Mouse (Mus musculus): ENCODE data around the gene Lipa. TPM values are rescaled to one million over a fixed set of nuclear protein-coding genes. Genes with fewer than 3 reads are reported as not detected.
A peak's percentile ranks its signal among the peaks of the same experiment; 100 is the strongest.

The Lipa gene
- polyA plus RNA-seq, 1 experiment, result 240 TPM

DNA sequence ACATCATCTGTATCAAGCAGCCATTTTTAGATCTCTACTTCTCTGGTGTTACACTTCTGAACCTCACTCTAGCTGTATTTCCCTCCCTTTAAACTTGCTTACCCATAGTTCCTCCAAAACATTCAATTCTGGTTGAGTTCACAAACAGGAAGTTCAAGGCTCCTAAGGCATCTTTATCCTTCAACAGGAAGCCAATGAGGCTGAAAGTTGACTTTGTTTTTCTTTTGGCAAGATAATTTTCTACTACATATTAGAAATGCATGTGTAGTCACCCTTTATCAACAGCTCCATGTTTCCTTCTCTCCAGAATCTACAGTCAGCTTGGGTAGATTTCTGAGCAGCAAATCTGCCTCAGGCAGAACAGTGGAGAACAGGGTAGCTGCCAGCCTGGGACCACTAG lies 35.3 kb upstream of the Lipa start:
- Histone ChIP-seq H3K27ac (ENCODE audit: insufficient read depth, low read depth, low read length) (no peak overlapping the region), H3K27me3 (replicated peaks; ENCODE audit: control insufficient read depth, insufficient read depth, low read length) (no peaks in the 10 kb centered on the region), H3K36me3 (ENCODE audit: control insufficient read depth, insufficient read depth, low read length) (no peaks in the 10 kb centered on the region), H3K4me3 (ENCODE audit: insufficient read depth, low read depth, low read length) (no peak overlapping the region), H3K4me1 (ENCODE audit: control insufficient read depth, insufficient read depth, low read length) (no peaks in the 10 kb centered on the region)
- DNase-seq, result no peak
- no peak for TF ChIP-seq POLR2A (IDR thresholded peaks at IDR 0.05; ENCODE audit: low read depth, low read length)
- no peak for TF ChIP-seq CTCF (conservative IDR thresholded peaks at IDR 0.05; ENCODE audit: insufficient read depth, insufficient read length, low read depth, low read length)

GRCm38 (mm10) chr19:34556621-34557020 lies 29.3 kb upstream of the Lipa start:
- H3K27ac ChIP-seq (ENCODE audit: insufficient read depth, low read depth, low read length), result peak overlapping the region; percentile 31; the same call in 1 of the 2 replicates
- TF ChIP-seq CTCF (conservative IDR thresholded peaks at IDR 0.05; ENCODE audit: insufficient read depth, insufficient read length, low read depth, low read length) (no peak), POLR2A (IDR thresholded peaks at IDR 0.05; ENCODE audit: low read depth, low read length) (no peak)
- WGBS, result 71% methylated on average over 3 of the region's 3 CpGs
- H3K4me3 ChIP-seq (ENCODE audit: insufficient read depth, low read depth, low read length), result no peak overlapping the region
- no peaks in the 10 kb centered on the region; the same call in 1 of the 2 replicates for H3K36me3 ChIP-seq (ENCODE audit: control insufficient read depth, insufficient read depth, low read length)
- H3K4me1 ChIP-seq (ENCODE audit: control insufficient read depth, insufficient read depth, low read length), result peaks cover 4% of the 10 kb centered on the region; the same call in 1 of the 2 replicates
- peak; percentile 46 for DNase-seq
- no peaks in the 10 kb centered on the region for H3K27me3 ChIP-seq (replicated peaks; ENCODE audit: control insufficient read depth, insufficient read depth, low read length)

DNA sequence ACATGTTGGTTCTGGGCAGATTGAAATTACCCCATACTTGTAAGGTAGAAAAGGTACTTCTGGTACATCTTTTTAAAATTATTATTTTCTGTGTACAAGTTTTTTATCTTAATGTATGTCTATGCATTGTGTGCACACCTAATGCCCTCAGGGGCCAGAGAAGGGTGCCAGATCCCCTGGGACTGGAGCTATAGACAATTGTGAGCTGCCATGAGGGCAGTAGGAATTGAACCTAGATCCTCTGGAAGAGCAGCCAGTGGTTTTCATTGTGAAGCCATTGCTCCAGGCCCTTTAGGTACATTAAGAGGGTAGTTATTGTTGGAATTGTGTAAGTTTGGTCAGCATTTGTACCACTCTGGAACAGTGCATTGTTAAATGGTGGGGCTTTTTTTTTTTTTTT lies 26.8 kb upstream of the Lipa start:
- TF ChIP-seq POLR2A (IDR thresholded peaks at IDR 0.05; ENCODE audit: low read depth, low read length) (no peak), CTCF (conservative IDR thresholded peaks at IDR 0.05; ENCODE audit: insufficient read depth, insufficient read length, low read depth, low read length) (no peak)
- H3K4me3 ChIP-seq (ENCODE audit: insufficient read depth, low read depth, low read length), result no peak overlapping the region
- H3K36me3 ChIP-seq (ENCODE audit: control insufficient read depth, insufficient read depth, low read length), result no peaks in the 10 kb centered on the region; the same call in 1 of the 2 replicates
- peaks cover 6% of the 10 kb centered on the region; the same call in 1 of the 2 replicates for H3K4me1 ChIP-seq (ENCODE audit: control insufficient read depth, insufficient read depth, low read length)
- H3K27ac ChIP-seq (ENCODE audit: insufficient read depth, low read depth, low read length), result peak overlapping the region; percentile 66; the same call in 1 of the 2 replicates
- no peak for DNase-seq
- H3K27me3 ChIP-seq (replicated peaks; ENCODE audit: control insufficient read depth, insufficient read depth, low read length), result no peaks in the 10 kb centered on the region

DNA sequence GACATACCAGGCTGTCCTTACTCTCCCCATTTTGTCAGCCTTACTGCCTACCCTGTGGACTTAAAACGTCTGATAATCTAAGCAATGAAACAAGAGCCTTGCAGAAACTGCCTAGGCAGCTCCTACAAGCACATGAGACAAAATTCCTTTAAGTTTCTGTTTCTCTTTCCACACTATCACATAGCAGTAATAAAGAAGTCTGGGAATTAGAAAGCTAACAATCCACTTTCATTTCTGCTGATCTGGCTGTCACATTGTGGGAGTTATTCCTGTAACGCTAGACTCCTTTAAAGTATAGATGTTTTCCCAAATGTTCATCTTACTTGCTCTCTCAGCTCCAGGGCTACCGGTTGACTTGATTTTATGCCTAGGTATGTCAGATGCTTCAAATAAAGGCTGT lies 26.2 kb upstream of the Lipa start:
- Histone ChIP-seq H3K4me3 (ENCODE audit: insufficient read depth, low read depth, low read length) (peak overlapping the region; percentile 26; the same call in 1 of the 2 replicates), H3K27me3 (replicated peaks; ENCODE audit: control insufficient read depth, insufficient read depth, low read length) (no peaks in the 10 kb centered on the region), H3K4me1 (ENCODE audit: control insufficient read depth, insufficient read depth, low read length) (peaks cover 6% of the 10 kb centered on the region; the same call in 1 of the 2 replicates), H3K27ac (ENCODE audit: insufficient read depth, low read depth, low read length) (peak overlapping the region; percentile 95), H3K36me3 (ENCODE audit: control insufficient read depth, insufficient read depth, low read length) (no peaks in the 10 kb centered on the region; the same call in 1 of the 2 replicates)
- DNase-seq, result peak; percentile 30
- no peak for TF ChIP-seq POLR2A (IDR thresholded peaks at IDR 0.05; ENCODE audit: low read depth, low read length)
- no peak for TF ChIP-seq CTCF (conservative IDR thresholded peaks at IDR 0.05; ENCODE audit: insufficient read depth, insufficient read length, low read depth, low read length)
- WGBS, result 34% methylated on average over 3 of the region's 3 CpGs

DNA sequence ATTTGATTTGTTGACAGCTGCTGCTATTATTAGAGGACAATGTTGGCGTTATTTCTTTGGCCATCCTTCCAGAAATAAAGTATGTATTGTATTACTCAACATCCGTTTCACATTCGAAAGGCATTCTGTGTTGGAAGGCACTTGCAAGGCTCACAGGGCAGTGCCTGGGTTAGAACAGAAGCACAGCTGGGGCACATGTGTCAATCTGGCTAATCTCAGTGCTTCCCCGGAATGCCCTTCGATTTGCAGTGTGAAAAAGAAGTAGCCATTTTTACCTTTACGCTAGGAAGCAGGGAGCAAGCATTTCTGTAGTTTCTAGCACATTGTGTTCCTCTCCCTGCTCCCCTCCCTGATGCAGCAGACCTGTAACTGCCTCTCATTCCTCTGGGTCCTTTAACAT lies 25.7 kb upstream of the Lipa start:
- 28% methylated on average over 6 of the region's 6 CpGs for WGBS
- DNase-seq, result peak; percentile 51
- Histone ChIP-seq H3K4me3 (ENCODE audit: insufficient read depth, low read depth, low read length) (peak overlapping the region; percentile 26; the same call in 1 of the 2 replicates), H3K27me3 (replicated peaks; ENCODE audit: control insufficient read depth, insufficient read depth, low read length) (no peaks in the 10 kb centered on the region), H3K27ac (ENCODE audit: insufficient read depth, low read depth, low read length) (peak overlapping the region; percentile 95), H3K36me3 (ENCODE audit: control insufficient read depth, insufficient read depth, low read length) (no peaks in the 10 kb centered on the region; the same call in 1 of the 2 replicates), H3K4me1 (ENCODE audit: control insufficient read depth, insufficient read depth, low read length) (peaks cover 6% of the 10 kb centered on the region; the same call in 1 of the 2 replicates)
- TF ChIP-seq POLR2A (IDR thresholded peaks at IDR 0.05; ENCODE audit: low read depth, low read length) (no peak), CTCF (conservative IDR thresholded peaks at IDR 0.05; ENCODE audit: insufficient read depth, insufficient read length, low read depth, low read length) (no peak)

DNA sequence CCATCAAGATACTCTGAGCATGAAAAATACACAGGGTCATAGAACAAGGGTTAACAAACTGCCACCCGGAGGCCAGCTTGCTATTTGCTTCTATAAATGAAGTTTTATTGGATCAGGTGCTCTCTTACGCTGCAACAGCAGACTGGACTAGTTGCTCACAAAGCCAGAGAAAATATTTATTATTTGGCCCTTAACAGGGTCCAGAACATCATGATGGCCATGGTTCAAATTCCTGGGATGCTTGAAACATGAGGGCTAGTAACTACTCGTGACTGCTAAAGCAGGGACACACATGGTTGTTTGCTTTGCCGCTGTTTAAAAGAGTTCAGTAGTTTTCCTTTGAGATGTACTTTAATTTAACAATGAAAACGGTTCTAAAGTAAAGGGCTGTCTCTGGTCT lies 24.7 kb upstream of the Lipa start:
- peak; percentile 84 for DNase-seq

DNA sequence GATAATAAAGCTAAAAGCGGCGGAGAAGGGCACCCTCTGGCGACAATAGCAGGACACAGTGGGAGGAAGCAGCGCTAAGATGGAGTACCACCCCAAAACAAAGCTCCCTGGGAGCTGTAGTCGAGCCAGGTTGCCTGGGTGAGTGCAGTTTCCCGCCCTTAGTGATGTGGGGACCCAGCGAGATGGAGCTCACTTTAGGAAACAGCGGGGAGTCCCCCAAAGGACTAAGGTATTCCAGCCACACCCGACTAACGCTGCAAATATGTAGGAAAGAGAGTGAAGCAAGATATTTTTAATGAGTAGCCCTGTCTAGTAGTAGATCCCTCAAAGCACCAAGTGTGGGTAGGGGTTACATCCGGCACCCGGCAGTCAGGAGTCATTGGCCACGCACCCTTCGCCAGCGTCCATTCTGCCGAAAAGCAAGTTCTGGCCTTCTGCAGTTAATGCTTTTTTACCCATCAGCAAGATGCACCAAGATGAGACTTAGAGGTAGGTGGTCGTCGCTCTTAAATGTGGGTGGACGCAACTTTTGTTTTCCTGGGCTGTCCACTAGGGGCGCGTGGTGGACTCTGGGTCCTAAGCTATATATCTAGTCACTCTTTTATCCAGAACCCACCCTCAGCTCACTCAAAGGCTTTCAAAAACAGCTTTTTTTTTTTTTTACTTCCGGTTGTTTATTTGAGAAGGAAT lies 23.4 kb upstream of the Lipa start, which contains the start of gene Ifit2:
Gene Ifit2, plus strand, starts transcription at position 161 of the 690 bp plus-strand sequence.
- H3K4me3 ChIP-seq (ENCODE audit: insufficient read depth, low read depth, low read length), result peak within 1 kb of the TSS; percentile 82
- DNase-seq, result peak; percentile 86
- TF ChIP-seq CTCF (conservative IDR thresholded peaks at IDR 0.05; ENCODE audit: insufficient read depth, insufficient read length, low read depth, low read length) (peak; percentile 75), POLR2A (IDR thresholded peaks at IDR 0.05; ENCODE audit: low read depth, low read length) (peak; percentile 43)
- peak within 1 kb of the TSS; percentile 95 for H3K27ac ChIP-seq (ENCODE audit: insufficient read depth, low read depth, low read length)
- no peaks in the 10 kb centered on the region for H3K27me3 ChIP-seq (replicated peaks; ENCODE audit: control insufficient read depth, insufficient read depth, low read length)
- under 1% methylated on average over 22 of the region's 22 CpGs for WGBS
- H3K36me3 ChIP-seq (ENCODE audit: control insufficient read depth, insufficient read depth, low read length), result no peaks in the 10 kb centered on the region; the same call in 1 of the 2 replicates
- H3K4me1 ChIP-seq (ENCODE audit: control insufficient read depth, insufficient read depth, low read length), result peaks cover 6% of the 10 kb centered on the region; the same call in 1 of the 2 replicates

More for the DNA sequence above, 24.7 kb upstream of the Lipa start:
- H3K27ac ChIP-seq (ENCODE audit: insufficient read depth, low read depth, low read length), result peak overlapping the region; percentile 95
- no peaks in the 10 kb centered on the region; the same call in 1 of the 2 replicates for H3K36me3 ChIP-seq (ENCODE audit: control insufficient read depth, insufficient read depth, low read length)
- no peaks in the 10 kb centered on the region for H3K27me3 ChIP-seq (replicated peaks; ENCODE audit: control insufficient read depth, insufficient read depth, low read length)
- H3K4me3 ChIP-seq (ENCODE audit: insufficient read depth, low read depth, low read length), result peak overlapping the region; percentile 15; the same call in 1 of the 2 replicates
- peaks cover 6% of the 10 kb centered on the region; the same call in 1 of the 2 replicates for H3K4me1 ChIP-seq (ENCODE audit: control insufficient read depth, insufficient read depth, low read length)
- TF ChIP-seq CTCF (conservative IDR thresholded peaks at IDR 0.05; ENCODE audit: insufficient read depth, insufficient read length, low read depth, low read length) (no peak), POLR2A (IDR thresholded peaks at IDR 0.05; ENCODE audit: low read depth, low read length) (no peak)
- 9% methylated on average over 5 of the region's 5 CpGs for WGBS

Measured in kidney, adult 2 months (tissue).